Mouse (Mus musculus) mammary gland, adult 2 months (tissue): ENCODE results near the gene Ubxn1. TPM values are rescaled to one million over a fixed set of nuclear protein-coding genes. Genes with fewer than 3 reads are reported as not detected.

ENCODE experiments used
- polyA plus RNA-seq: library from polyadenylated mRNA; depleted of rRNA; stranded (reverse); fragments of >200 nt; gene quantifications from 2 replicates; pipeline ENCODE4 v1.2.3, GENCODE M21; 2012; ENCODE audit warnings: low replicate concordance; rRNA removed

The Ubxn1 gene
- 98.5 and 113 TPM in 2 replicates for polyA plus RNA-seq

GRCm38 (mm10) chr19:8871267-8872186, at the start of gene Ubxn1:
Gene Ubxn1 (plus strand): TSS chr19:8871496.

DNA sequence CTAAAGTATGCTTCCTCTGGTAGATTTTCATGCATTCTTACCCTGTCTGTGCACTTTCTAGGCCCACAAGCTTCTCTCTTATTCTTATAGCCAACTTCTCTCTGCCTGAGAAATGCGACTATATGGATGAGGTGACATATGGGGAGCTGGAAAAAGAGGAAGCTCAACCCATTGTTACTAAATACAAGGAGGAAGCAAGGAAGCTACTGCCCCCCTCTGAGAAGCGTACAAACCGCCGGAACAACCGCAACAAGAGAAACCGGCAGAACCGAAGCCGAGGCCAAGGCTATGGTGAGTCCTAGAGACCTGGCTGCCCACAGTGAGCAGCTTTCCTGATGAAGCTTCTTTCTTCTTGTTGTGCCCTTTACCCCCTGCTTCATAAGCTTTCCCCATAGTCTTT, 41.6 kb upstream of the Ubxn1 start, which contains the start of gene AC129217.1:
Gene AC129217.1 (plus strand): TSS at position 114 of the 400 bp plus-strand sequence.

DNA sequence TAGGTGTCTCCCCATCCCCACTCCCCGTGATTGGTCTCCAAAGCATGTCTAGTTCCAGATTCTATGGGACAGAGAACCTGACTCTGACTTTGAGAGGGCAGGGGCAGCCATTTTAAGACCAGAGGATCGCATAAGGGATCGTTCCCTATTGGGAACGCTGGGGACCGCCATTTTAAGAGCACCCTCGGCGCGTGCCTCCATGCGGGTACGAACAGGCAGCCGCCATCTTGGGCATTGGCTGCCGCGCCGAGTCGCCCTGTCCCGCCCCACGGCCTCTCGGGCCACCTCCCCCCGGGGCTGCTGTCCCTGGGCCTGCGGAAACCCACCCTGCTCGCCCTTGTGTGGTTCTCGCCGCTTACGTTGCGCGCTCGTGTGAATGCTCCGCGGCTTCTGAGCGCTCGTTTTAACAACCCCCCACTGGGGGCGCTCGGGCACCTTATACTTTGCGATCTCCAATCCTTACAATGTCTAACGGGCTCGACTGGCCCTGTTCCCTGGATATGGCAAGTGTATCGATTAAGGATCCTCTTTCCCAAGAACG, 34.0 kb upstream of the Ubxn1 start, which contains the start of gene Bscl2:
Gene Bscl2 (plus strand): TSS at position 217 of the 541 bp plus-strand sequence.

DNA sequence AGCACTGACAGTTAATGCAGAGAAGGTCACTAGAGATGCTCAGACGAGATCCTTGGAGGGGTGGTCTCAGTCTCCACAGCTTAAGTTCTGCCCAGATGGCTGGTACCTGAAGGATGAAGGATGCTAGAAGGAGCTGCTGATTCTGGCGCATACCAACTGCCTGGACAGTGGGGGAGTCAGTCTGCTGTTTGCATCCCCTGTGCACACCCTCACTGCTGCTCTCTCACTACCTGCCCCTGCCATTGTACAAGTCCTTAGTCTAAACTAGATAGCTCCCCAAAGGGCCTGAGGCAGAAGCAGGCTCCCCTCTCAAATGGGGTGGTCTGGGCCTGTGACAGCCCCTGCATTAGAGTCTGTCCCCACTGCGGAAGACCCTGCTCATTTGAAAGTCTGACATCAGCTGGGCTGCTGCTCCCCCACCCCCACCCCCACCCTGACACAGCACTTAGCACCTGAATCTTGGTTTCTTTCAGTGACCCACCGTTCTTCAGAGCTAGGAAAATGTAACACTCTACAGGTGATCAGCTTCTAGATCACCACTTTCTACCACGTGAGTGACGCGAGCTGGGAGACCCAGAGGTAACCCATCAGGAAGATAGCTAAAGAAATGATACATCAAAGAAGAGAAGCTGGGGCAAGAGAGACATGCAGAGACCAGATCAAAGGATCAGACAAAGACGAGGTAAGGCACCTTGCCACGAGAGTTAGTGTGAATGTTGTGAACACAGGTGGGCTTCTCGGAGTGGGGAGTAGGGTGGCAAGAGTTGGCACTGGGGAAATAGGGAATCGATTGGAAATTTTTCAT, 32.0 kb upstream of the Ubxn1 start, which contains the start of gene Gng3:
Gene Gng3 (minus strand): TSS at position 92 of the 805 bp plus-strand sequence.

DNA sequence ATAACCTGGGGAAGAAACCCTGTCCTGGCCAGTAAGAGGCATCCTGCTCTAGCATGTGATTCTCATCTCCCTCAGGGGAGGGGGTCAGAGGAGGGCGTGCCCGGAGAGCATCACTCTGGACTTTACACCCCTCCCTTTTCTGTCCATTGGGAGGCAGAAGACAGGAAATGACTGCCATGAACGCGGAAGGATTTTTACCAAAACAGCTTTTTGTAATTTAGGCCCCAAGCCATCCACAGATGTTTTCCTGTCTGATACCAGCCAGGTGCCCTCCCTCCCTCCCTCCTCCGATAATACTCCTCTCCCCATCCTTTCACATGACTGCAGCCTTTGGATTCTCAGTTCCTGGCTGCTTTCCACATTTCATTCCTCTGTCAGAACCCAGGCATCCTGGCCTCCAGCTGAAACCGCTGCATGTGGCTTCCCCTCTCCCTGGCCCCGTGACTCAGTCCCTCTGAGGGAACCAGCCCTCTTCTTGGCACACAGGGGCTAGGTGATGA, 20.8 kb upstream of the Ubxn1 start, which contains the start of gene Lrrn4cl:
Gene Lrrn4cl (plus strand): TSS at position 367 of the 500 bp plus-strand sequence.

GRCm38 (mm10) chr19:8880311-8881033, 9.2 kb downstream of the Ubxn1 start, which contains the start of gene Uqcc3:
Gene Uqcc3 (minus strand): TSS chr19:8880923.

DNA sequence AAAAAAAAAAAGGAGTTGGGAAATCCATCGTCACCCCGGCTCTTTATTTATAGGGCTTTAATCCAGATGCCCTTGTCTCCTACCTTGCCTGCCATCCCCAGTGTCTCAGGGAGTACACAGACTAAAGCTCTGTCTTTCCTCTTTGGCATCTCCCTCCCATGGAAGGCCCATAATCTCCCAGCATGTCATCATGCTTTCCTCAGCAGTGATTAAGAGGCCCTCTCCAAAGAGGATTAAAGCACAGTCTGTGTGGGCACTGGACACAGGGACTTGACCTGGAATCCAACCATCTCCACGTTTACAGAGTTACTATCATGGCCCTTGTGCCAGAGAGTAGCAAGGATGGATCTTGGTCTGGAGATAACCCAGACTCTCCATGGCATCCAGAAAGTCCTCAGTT, 12.3 kb downstream of the Ubxn1 start, which contains the start of the genes Lbhd1 and Gm49403:
Gene Lbhd1 (plus strand): TSS at position 117 of the 400 bp plus-strand sequence.
Gene Gm49403 (plus strand): TSS at position 315 of the 400 bp plus-strand sequence.

DNA sequence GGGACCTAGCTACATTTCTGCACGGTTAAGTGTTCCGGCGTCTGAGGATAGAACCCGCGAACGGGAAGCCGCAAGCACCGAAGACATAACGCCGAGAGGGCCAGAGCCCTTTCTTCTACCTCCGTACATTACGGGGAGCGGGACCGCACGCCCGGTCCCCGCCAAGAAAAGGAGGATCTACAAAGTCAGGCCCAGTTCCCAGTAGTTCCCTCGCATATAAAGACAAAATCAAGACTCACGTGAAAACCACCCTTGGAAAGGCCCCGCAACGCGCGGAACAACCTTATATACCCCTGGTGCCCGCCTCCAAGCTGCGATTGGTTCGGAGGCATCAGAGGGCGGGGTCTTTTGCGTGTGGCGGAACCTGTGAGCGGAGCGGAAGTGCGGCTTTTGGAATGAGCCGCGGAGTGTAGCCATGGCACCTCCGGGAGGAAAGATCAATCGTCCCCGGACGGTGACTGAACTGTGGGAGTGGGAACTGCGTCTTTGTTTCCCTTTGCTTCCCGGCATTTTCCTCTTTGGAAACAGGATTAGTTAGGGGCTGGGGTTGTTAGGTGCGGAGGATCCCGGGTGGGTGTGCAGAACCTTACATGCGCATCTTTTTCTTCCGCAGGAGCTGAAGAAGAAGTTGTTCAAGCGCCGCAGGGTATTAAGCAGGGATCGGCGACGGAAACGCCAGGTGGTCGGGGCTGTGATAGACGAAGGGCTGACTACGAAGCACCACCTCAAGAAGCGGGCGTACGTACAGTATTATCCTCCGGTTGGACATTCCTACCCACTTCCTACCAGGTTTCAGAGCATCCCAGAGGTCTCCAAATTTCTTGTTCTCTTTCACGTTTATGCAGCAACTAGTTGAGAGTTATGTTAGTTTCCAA, 17.5 kb downstream of the Ubxn1 start, which contains the start of the genes 1810009A15Rik and Gm49416:
Gene 1810009A15Rik (plus strand): TSS at position 343 of the 875 bp plus-strand sequence.
Gene Gm49416 (plus strand): TSS at position 416 of the 875 bp plus-strand sequence.

GRCm38 (mm10) chr19:8892829-8893766, 21.8 kb downstream of the Ubxn1 start, which contains the start of gene Ints5:
Gene Ints5 (plus strand): TSS chr19:8893005.

GRCm38 (mm10) chr19:8897865-8898495, 26.7 kb downstream of the Ubxn1 start, which contains the start of gene Ganab:
Gene Ganab (plus strand): TSS chr19:8898071.

GRCm38 (mm10) chr19:8920073-8920736, 48.9 kb downstream of the Ubxn1 start, which contains the start of gene B3gat3:
Gene B3gat3 (plus strand): TSS chr19:8920374.

Other genes with a start within 250 kb of the Ubxn1 start
- 3.0 and 3.4 TPM in 2 replicates for gene Chrm1, start 207.7 kb upstream of the Ubxn1 start, polyA plus RNA-seq
- 156 and 200 TPM in 2 replicates for gene Slc3a2, start 148.1 kb upstream of the Ubxn1 start, polyA plus RNA-seq
- 25.6 and 42.9 TPM in 2 replicates for gene Wdr74, start 135.7 kb upstream of the Ubxn1 start, polyA plus RNA-seq
- not detected in 2 replicates for gene 1700092M07Rik, start 130.8 kb upstream of the Ubxn1 start, polyA plus RNA-seq
- 73.4 and 84.9 TPM in 2 replicates for gene Stx5a, start 130.1 kb upstream of the Ubxn1 start, polyA plus RNA-seq
- gene Nxf1, start 114.4 kb upstream of the Ubxn1 start, polyA plus RNA-seq = 75.3 and 140 TPM in 2 replicates
- 300 and 304 TPM in 2 replicates for gene Tmem223, start 100.5 kb upstream of the Ubxn1 start, polyA plus RNA-seq
- gene Tmem179b, start 97.0 kb upstream of the Ubxn1 start, polyA plus RNA-seq = 133 and 165 TPM in 2 replicates
- gene Taf6l, start 85.1 kb upstream of the Ubxn1 start, polyA plus RNA-seq = 15.2 and 17.4 TPM in 2 replicates
- gene Polr2g, start 72.9 kb upstream of the Ubxn1 start, polyA plus RNA-seq = 30.3 and 61.5 TPM in 2 replicates
- gene Zbtb3, start 68.9 kb upstream of the Ubxn1 start, polyA plus RNA-seq = 2.4 and 3.2 TPM in 2 replicates
- gene Ttc9c, start 52.2 kb upstream of the Ubxn1 start, polyA plus RNA-seq = 10.7 and 20.5 TPM in 2 replicates
- gene Hnrnpul2, start 51.5 kb upstream of the Ubxn1 start, polyA plus RNA-seq = 13.8 and 14.4 TPM in 2 replicates
- gene AC129217.1, start 41.7 kb upstream of the Ubxn1 start, polyA plus RNA-seq = not detected in 2 replicates
- 568 and 621 TPM in 2 replicates for gene Bscl2, start 34.0 kb upstream of the Ubxn1 start, polyA plus RNA-seq
- gene Gng3, start 32.3 kb upstream of the Ubxn1 start, polyA plus RNA-seq = 0.34 and 0.65 TPM in 2 replicates
- gene Lrrn4cl, start 20.7 kb upstream of the Ubxn1 start, polyA plus RNA-seq = 14.0 and 20.9 TPM in 2 replicates
- 24.0 and 25.0 TPM in 2 replicates for gene Uqcc3, start 9.4 kb downstream of the Ubxn1 start, polyA plus RNA-seq
- gene Lbhd1, start 12.2 kb downstream of the Ubxn1 start, polyA plus RNA-seq = 1.1 and 3.0 TPM in 2 replicates
- not detected in 2 replicates for gene Gm49403, start 12.4 kb downstream of the Ubxn1 start, polyA plus RNA-seq
- gene 1810009A15Rik, start 17.4 kb downstream of the Ubxn1 start, polyA plus RNA-seq = 9.6 and 10.3 TPM in 2 replicates
- gene Gm49416, start 17.4 kb downstream of the Ubxn1 start, polyA plus RNA-seq = not detected in 2 replicates
- 28.9 and 29.0 TPM in 2 replicates for gene Ints5, start 21.5 kb downstream of the Ubxn1 start, polyA plus RNA-seq
- gene Ganab, start 26.6 kb downstream of the Ubxn1 start, polyA plus RNA-seq = 97.1 and 165 TPM in 2 replicates
- gene B3gat3, start 48.9 kb downstream of the Ubxn1 start, polyA plus RNA-seq = 79.0 and 149 TPM in 2 replicates
- 15.7 and 17.6 TPM in 2 replicates for gene Rom1, start 57.9 kb downstream of the Ubxn1 start, polyA plus RNA-seq
- gene Eml3, start 58.1 kb downstream of the Ubxn1 start, polyA plus RNA-seq = 70.7 and 78.1 TPM in 2 replicates
- gene Mta2, start 70.4 kb downstream of the Ubxn1 start, polyA plus RNA-seq = 17.1 and 24.8 TPM in 2 replicates
- 20.2 and 22.1 TPM in 2 replicates for gene Tut1, start 82.4 kb downstream of the Ubxn1 start, polyA plus RNA-seq
- gene Eef1g, start 95.5 kb downstream of the Ubxn1 start, polyA plus RNA-seq = 173 and 301 TPM in 2 replicates
- gene Ahnak, start 117.8 kb downstream of the Ubxn1 start, polyA plus RNA-seq = 27.4 and 46.3 TPM in 2 replicates
- 32.8 and 35.9 TPM in 2 replicates for gene Scgb1a1, start 216.5 kb downstream of the Ubxn1 start, polyA plus RNA-seq